Mouse (Mus musculus): ENCODE results near the gene Gm11639.

Gene Gm11639

GRCm38 (mm10) chr11:104685548-104685947 lies at the start of gene Gm11639:
Gm11639 (plus strand) TSS chr11:104685707.
- DNase-seq (ENCODE audit: low read depth, low spot score) = no peak

DNA sequence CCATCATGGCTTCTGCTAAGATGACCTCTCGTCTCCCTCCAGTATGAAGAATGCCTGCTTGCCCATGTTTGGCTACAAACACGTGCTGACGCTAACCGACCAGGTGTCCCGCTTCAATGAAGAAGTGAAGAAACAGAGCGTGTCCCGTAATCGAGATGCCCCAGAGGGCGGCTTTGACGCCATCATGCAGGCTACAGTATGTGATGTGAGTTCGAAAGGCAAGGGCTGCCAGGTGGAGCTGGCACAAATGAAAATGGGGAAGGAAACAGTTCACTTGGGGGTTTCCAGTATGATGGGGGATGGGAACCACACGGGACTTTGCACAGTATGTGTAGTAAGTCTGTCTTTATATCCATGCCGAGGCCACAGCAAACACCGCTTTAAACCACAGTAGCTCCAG lies 48.5 kb upstream of the Gm11639 start:
- no peak for DNase-seq (ENCODE audit: low read depth, low spot score)

GRCm38 (mm10) chr11:104638006-104638405 lies 47.5 kb upstream of the Gm11639 start:
- no peak for DNase-seq (ENCODE audit: low read depth, low spot score)

- DNase-seq (ENCODE audit: low read depth, low spot score) = no peak
Measured at GRCm38 (mm10) chr11:104638906-104639305, 46.6 kb upstream of the Gm11639 start.

GRCm38 (mm10) chr11:104639634-104640033 lies 45.9 kb upstream of the Gm11639 start:
- DNase-seq (ENCODE audit: low read depth, low spot score) = no peak

DNA sequence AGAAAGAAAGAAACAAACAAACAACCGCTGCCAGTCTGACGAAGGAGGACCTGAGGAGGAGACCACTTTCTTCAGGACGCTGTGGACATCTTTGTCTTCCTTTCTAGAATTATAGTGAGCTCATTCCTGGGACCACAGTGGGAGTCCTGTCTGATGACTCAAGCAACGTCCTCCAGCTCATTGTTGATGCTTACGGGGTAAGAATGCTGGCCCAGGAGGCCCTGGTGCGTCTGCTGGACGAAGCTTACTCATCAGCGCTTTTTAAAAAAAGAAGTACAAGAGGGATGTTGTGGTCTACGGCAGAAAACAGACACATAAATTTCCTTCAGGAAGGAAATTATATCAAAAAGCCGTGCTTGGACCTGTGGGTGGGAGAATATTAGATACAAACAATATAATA lies 44.6 kb upstream of the Gm11639 start:
- no peak for DNase-seq (ENCODE audit: low read depth, low spot score)

DNA sequence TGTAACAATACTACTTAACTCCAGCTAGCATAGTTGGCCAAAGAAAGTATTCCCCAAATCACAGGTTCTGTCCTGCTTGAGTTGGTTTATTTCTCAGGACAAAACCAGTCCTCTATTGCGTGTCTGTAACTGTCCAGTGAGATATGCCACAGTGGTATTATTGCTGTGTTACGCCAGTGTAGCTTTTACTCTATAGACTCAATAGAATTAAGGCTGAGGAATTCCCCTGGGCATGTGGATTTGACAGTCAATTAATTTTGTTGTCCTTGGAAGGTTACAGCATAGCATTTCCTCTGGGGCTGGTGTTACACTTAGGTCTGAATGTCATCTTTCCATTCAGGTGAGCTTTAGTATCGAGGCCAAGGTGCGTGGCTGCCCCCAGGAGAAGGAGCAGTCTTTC lies 42.3 kb upstream of the Gm11639 start:
- no peak for DNase-seq (ENCODE audit: low read depth, low spot score)

- no peak for DNase-seq (ENCODE audit: low read depth, low spot score)
Measured at GRCm38 (mm10) chr11:104645402-104645801, 40.1 kb upstream of the Gm11639 start.

- DNase-seq (ENCODE audit: low read depth, low spot score) = no peak
Measured at GRCm38 (mm10) chr11:104646173-104646572, 39.3 kb upstream of the Gm11639 start.

- DNase-seq (ENCODE audit: low read depth, low spot score) = no peak
Measured at GRCm38 (mm10) chr11:104646611-104647010, 38.9 kb upstream of the Gm11639 start.

- DNase-seq (ENCODE audit: low read depth, low spot score) = no peak
Measured at GRCm38 (mm10) chr11:104647188-104647867, 38.2 kb upstream of the Gm11639 start.

DNA sequence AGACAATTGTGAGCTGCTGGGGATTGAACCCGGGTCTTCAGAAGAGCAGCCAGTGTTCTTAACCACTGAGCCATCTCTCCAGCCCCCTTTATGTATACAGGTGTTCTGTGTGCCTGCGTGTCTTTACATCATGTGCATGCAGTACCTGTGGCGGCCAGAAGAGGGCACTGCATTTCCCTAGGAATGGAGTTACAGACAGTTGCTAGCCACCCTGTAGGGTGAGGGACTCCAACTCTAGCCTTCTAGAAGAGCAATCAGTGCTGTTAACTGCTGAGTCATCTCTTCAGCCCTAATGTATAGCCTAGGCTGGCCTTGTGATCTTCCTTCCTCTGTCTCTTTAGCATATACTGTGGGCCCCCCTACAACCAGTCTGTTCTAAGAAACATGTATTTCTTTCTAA lies 36.9 kb upstream of the Gm11639 start:
- no peak for DNase-seq (ENCODE audit: low read depth, low spot score)

GRCm38 (mm10) chr11:104660599-104660998 lies 24.9 kb upstream of the Gm11639 start:
- DNase-seq (ENCODE audit: low read depth, low spot score) = no peak

- no peak for DNase-seq (ENCODE audit: low read depth, low spot score)
Measured at GRCm38 (mm10) chr11:104661106-104661505, 24.4 kb upstream of the Gm11639 start.

GRCm38 (mm10) chr11:104661531-104662205 lies 23.8 kb upstream of the Gm11639 start:
- DNase-seq (ENCODE audit: low read depth, low spot score) = no peak

DNA sequence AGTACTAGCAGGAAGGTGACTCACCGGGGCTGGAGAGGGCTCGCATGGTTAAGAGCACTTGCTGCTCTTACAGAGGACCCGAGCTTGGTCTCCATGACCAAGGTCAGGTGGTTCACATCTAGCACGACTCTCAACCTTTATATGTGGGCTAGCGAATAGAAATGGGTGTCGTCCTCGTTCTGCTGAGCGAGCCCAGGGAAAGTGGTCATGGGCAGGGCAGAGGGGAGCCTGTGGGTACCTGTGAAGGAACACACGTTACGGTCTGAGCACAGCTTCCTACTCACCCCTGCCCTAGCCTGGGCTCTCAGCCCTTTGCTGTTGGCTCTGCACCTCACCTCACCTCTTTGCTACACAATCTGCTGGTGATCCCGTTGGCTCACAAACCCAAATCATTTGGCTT lies 22.9 kb upstream of the Gm11639 start:
- DNase-seq (ENCODE audit: low read depth, low spot score) = no peak

DNA sequence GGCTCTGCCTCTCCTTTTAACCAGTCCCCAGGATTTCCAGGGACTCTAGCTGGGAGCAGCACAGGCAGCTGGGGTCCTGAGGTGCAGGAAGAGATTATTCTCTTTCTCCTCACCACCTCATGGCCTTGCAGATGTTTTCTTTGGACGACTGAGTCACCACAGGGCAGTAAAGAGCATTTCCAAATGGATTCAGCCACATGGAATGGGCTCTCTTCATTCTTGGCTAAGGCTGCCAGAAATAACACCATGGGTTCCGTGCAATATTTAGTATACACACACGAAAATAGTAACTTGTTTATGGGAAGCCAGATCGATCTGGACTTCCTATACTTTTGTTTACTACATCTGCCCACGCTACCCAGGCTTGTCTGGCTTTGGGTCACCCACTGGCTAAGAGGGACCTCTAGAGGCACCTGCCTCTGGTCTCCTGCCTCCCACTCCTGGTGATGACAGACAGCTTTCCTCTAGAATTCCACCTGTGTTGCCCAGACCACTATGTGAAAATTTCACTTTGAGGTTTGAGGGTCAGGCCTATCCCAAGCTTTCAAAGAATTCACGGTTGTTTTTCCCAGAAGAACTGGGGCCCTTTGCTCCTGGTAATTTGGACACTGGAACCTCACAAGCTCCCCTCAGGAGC lies 22.1 kb upstream of the Gm11639 start:
- DNase-seq (ENCODE audit: low read depth, low spot score) = no peak

- DNase-seq (ENCODE audit: low read depth, low spot score) = no peak
Measured at GRCm38 (mm10) chr11:104663878-104664261, 21.6 kb upstream of the Gm11639 start.

GRCm38 (mm10) chr11:104664441-104664840 lies 21.1 kb upstream of the Gm11639 start:
- no peak for DNase-seq (ENCODE audit: low read depth, low spot score)

DNA sequence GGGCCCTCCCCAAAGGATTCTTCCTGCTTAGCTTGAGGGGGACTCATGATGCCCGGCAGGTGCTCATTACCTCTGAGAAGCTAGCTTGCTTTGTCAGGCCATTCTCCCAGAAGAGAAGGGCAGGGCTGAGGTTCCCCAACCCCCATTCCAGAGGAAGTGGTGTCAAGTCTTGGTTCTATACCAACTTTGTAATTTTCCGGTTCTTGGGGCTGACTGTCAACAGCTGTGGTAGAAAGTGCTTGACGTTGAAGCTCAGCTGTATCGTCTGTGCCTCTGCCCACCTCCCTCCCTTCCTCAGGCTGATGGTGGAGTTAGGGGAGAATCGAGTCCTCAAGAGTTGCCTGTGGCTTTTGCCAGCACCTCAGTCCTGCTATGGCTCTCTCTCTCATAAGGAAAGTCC lies 18.1 kb upstream of the Gm11639 start:
- DNase-seq (ENCODE audit: low read depth, low spot score) = no peak

GRCm38 (mm10) chr11:104673412-104673811 lies 12.1 kb upstream of the Gm11639 start:
- no peak for DNase-seq (ENCODE audit: low read depth, low spot score)

DNA sequence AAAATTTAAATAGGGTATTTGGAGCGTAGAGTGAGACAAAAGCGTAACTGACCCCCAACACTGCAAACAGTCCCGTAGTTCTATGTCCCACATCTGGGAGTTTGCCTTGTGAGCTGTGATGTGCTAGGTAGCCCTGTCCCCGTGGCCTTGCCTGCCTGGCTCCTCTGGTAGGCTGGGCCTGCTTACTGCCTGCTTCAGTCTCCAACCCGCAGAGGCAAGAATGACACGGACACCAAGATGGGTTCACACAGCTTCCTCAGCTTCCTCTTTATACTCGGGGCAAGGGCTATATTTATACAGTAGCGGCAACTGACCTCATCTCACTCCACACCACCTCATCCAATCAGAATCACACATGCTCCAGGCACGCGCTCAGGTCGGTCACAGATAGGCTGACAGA lies 10.7 kb upstream of the Gm11639 start:
- no peak for DNase-seq (ENCODE audit: low read depth, low spot score)

- no peak for DNase-seq (ENCODE audit: low read depth, low spot score)
Measured at GRCm38 (mm10) chr11:104693235-104693634, 7.7 kb downstream of the Gm11639 start.
